Mouse (Mus musculus) heart, postnatal 0 days (tissue): Measurements from ENCODE around the gene Ppm1l.

ENCODE experiments used
- CTCF ChIP-seq: IDR thresholded peaks from 2 replicates; pipeline ENCODE4 v1.5.1; 2016; ENCODE audit warnings: antibody characterized with exemption, control low read depth, low read depth
- EP300 ChIP-seq: IDR thresholded peaks from 2 replicates; pipeline ENCODE4 v1.6.1; 2016; ENCODE audit warnings: antibody characterized with exemption, low read depth

DNA sequence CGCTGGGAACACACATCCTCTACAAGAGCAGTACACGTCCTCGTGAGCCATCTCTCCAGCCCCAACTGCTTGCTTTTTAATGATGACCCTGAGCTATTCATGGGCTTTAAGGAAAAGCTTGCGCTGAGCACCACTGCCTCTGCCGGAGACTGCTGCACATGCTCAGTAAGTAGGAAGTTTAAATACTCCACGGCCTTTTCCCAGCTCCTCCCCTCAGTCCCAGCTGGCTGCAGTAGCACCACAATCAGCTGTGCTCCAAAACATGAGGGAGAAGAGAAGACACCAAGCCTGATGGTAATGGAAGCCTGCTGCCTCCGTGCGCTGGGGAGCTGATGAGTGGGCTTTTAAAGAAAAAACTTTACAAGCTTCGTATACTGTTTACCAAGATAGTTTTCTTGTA lies 277.4 kb downstream of the Ppm1l start:
- TF ChIP-seq EP300 (no peak), CTCF (no peak)
